Mouse (Mus musculus) bone marrow, adult 2 months (tissue): ENCODE data around the gene Uvrag.

Experiments used
- CTCF ChIP-seq: fragments of 200-500 bp; IDR thresholded peaks from 2 replicates; pipeline ENCODE4 v1.5.1; 2011; ENCODE audit warnings: low read length, control low read depth; ENCODE audit not compliant: control insufficient read depth, insufficient read depth
- POLR2A ChIP-seq: fragments of 200-500 bp; IDR thresholded peaks from 2 replicates; pipeline ENCODE4 v1.6.1; 2011; ENCODE audit warnings: low read depth, mild to moderate bottlenecking, control low read depth, low read length, borderline replicate concordance; ENCODE audit not compliant: control insufficient read depth

GRCm38 (mm10) chr7:99049897-99050296 lies 91.0 kb downstream of the Uvrag start:
- TF ChIP-seq CTCF (no peak), POLR2A (no peak)
